Mouse (Mus musculus): ENCODE measurements around the gene Vps37c.
A peak's percentile ranks its signal among the peaks of the same experiment; 100 is the strongest.

Gene Vps37c

DNA sequence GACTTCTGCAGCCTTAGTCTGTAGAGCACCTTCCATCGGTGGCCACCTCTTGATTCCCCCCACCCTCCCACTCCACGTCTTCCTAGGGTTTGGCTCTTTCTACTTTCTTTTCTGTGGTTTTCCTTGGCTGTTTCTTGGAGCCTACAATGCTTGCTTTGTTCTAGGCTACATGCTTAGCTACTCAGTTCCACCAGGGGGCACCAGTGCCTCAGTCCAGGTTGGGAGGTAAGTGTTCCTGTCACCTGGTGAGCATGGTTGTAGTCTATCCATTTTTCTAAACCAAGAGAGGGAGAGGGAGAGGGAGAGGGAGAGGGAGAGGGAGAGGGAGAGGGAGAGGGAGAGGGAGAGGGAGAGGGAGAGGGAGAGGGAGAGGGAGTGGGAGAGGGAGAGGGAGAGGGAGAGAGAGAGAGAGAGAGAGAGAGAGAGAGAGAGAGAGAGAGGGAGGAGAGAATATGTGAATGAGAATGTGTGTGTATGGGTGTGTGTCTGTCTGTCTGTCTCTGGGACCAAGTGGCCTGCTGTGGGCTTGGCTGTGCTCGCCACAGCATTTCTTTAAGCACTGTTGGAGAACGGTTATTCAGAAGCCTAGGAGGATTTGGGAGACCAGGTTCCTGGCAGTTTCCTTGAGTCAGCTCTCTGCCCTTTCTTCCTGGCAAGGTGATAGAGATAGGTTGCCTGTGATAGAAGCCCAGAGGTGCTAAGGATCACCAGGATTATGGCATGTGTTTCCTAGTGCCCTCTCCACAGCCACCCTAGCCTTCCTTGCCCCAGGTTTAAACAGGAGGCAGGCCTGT lies 26.3 kb downstream of the Vps37c start:
- peak; percentile 95 to 96 for DNase-seq

DNA sequence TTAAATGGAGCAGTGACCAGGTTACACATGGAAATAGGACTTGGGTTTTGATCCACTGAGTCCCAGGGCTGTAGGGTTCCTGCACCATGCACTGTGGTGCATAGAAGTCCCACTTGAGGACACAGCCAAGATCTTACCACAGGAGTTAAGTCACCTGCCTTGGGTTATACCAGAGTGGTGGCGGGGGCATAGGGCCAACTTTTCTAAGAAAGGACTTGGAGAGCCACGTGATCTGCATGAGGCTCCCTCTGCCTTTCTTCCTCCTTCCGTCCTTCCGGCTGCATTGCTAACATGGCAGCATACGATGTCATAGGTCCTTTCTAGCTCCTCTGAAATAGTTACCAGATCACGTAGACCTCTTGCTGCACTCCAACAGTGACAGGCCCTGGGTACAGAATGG lies 26.9 kb downstream of the Vps37c start:
- peak in 1 of 2 experiments; percentile 56 for DNase-seq

DNA sequence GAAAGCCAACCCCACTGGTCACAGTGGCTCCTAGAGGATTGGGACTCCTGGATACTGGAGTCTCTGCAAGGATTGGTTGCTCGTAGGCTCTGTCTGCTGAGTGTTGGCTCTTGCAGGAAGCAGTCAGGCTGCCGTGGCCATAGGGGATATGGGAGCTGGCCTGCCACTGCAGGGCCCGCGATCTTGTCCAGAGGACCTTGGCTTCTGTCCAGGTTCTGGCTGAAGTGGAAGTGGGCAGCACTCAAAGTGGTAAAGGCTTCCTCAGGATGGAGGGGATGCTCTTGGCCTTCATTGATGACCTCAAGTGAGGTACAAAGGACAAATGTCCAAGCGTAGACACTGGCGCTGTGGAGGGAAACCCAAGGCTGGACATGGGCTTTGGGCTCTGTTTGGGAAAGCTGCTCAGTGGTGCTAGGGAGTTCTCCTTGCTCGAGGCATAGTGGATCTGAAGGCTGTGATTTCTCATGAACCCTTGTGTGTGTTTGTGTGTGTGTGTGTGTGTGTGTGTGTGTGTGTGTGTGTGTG lies 29.8 kb downstream of the Vps37c start:
- DNase-seq, result peak; percentile 70 to 72

- peak; percentile 80 to 85 for DNase-seq
Observed at GRCm38 (mm10) chr19:10719751-10720150, 31.2 kb downstream of the Vps37c start.

DNA sequence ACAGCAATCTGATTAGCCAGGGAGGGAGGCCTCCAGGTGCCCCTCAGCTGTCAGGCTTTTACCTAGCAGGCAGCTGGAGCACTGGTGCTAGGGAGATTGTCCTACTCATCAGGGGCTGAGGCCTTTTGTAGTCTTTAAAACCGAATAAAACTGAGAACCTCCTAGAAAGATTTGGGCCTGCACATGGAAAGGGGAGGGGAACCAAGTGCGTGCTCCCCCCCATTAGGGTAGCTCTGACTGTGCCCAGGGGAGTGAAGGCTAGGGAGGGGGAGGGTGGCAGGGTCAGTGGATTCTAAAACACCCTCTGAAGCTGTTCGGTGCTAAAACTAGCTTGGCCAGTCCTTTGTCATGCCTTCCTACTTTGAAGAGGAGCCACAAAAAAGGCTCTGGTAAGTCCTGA lies 32.0 kb downstream of the Vps37c start:
- DNase-seq, result no peak

- no peak for DNase-seq
Observed at GRCm38 (mm10) chr19:10721064-10721463, 32.5 kb downstream of the Vps37c start.

GRCm38 (mm10) chr19:10723084-10723483 lies 34.5 kb downstream of the Vps37c start:
- peak; percentile 56 to 68 for DNase-seq

- no peak for DNase-seq
Observed at GRCm38 (mm10) chr19:10723649-10724048, 35.1 kb downstream of the Vps37c start.

DNA sequence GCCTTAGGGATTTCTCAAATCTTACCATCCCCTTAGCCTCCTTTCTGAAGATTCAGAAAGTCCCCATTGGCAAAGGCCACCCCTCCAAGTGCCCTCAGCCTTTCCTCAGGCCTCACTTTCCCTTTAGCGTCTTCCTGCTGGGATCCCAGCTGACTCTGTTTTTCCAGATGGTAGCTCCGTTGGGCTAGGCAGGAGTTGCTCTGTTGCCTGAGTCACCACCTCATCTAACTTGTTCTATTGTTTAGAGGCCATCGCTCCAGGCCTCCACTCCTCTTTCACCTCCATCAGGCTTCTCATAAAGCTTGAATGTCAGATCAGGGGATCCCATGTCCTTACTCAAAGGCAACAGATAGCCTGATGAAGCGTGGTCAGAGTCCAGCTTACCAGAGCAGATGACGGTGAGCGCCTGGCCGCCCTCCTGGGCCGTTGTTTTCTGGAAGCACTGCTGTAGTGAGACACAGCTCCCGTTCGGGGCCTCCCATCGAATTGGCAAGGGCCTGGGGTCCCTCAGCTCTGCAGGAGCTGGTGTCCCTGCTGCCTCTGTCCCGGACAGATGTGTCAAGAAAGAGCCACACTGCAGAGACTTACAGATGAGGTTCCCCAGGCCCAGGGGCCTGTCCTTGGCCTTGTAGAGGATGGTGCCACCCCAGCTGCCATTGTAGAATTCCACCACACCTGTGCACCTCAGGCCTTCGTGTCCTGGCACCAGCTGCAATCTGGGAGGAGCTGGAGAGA lies 36.3 kb downstream of the Vps37c start:
- peak in 1 of 2 experiments; percentile 51 for DNase-seq

DNA sequence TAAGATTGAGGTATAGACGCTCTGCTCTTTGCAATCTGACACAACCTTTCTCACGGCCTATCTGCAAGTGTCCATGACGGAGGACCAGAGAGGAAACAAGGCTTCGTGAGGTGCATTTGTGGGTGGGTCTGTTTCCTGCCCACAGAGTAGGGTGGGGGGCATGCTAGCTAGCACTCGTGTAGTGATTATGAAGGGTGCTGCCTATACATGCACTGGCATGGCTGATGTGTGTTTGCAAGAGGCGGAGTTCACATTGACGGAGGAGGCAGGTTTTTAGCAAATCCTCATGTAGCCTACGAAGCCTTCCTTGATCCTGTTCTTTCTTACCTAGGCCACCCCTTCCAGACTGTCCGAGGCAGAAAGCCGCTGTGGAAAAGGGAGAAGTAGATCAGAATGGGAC lies 41.4 kb downstream of the Vps37c start:
- no peak for DNase-seq

- DNase-seq, result no peak
Observed at GRCm38 (mm10) chr19:10730469-10730868, 41.9 kb downstream of the Vps37c start.

GRCm38 (mm10) chr19:10731975-10732374 lies 43.4 kb downstream of the Vps37c start:
- DNase-seq, result no peak

- no peak for DNase-seq
Observed at GRCm38 (mm10) chr19:10732741-10733140, 44.2 kb downstream of the Vps37c start.

- no peak for DNase-seq
Observed at GRCm38 (mm10) chr19:10733501-10734127, 45.1 kb downstream of the Vps37c start.

DNA sequence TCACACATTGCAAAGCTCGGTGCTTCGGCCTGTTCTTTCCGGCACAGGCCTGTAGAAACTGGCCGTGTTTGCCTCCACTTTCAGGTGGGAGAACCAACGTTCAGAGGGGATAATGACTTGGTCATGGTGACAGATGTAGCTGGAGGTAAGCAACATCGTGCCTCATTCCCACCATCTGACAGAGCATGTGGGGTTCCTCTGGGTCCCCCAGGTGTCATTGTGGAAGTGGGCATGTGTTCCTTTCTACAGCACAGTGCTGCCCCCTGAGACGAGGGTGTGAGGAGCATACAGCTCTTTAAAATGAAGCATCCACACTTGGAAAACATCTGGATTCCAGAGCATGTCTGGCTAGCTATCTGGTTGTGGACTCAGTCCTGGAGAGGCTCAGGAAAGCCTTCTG lies 46.0 kb downstream of the Vps37c start:
- DNase-seq, result no peak

GRCm38 (mm10) chr19:10735061-10735460 lies 46.5 kb downstream of the Vps37c start:
- DNase-seq, result no peak

DNA sequence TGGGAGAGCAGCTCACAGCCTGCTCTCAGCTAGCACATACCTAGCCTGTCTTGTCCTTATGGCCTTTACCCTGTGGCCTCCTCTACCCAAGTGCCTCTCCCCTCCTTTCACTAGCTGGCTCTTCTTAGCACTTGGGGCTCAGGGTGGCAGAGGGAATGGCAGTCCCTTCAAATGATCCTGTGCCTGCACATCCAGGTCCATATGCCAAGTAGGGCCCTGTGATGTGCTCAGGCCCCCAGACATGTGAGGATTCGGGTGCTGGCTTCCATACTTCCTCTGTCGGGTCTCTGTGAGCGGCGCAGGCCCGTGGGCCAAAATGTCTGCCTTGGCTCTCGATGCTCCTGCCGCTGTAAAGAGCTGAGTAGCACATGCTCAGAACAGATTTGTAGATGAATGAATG lies 47.3 kb downstream of the Vps37c start:
- no peak for DNase-seq

DNA sequence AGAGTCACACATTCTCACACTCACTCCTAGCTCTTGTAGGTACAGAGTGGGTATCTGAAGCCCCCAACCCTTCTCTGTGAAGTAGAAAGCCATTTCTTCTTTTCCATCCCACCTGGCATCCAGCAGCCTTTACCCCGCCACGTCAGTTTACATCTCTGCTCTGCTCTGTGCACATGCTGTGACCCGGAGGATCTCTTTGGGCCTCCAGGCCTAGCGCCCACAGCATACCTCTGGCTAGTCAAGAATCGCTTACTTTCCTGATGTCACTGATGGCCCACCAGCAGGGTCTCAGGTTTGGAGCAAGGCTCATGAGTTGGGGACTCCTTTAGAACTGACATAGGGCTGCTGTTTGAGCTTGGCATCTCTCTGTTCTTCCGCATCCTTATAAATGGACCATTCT lies 49.5 kb downstream of the Vps37c start:
- no peak for DNase-seq

DNA sequence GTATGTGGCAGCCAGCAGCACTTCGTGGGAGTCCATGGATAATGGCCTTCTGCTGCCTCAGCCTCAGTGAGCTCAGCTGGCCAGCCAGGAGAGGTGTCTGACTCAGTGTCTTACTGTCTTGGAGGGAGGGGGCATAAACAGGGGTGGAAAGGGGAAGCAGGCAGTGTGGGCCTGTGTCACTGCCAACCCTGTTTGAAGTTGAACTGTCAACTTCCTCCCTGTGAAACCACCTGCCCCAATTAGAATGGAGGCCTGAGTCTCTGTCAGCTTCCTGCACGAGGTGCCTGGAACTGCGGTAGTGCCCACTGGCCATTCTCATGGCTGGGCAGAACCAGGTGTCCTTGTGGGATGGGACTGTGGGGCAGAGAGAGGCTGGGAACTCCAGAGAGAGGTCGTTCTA lies 50.3 kb downstream of the Vps37c start, which contains the start of gene Cd5:
TSS of gene Cd5 (minus strand) at position 192 of the 400 bp plus-strand sequence.
- no peak for DNase-seq

DNA sequence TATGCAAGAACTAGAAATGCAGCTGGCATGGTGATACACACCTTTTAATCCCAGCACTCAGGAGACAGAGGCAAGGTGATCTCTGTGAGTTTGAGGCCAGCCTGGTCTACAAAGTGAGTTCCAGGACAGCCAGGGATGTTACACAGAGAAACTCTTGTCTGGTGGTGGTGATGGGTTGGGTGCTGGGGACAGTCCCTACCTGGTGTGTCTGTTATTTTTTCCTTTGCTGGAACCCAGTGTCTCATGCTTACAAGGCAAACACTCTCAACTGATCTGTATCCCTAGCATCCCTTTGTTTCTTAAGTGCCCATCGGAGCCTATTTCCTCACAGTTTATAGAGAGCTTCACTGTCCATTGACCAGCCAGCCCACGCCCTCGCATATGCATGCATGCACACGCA lies 51.4 kb downstream of the Vps37c start:
- no peak for DNase-seq

GRCm38 (mm10) chr19:10740641-10741440 lies 52.3 kb downstream of the Vps37c start:
- DNase-seq, result no peak

DNA sequence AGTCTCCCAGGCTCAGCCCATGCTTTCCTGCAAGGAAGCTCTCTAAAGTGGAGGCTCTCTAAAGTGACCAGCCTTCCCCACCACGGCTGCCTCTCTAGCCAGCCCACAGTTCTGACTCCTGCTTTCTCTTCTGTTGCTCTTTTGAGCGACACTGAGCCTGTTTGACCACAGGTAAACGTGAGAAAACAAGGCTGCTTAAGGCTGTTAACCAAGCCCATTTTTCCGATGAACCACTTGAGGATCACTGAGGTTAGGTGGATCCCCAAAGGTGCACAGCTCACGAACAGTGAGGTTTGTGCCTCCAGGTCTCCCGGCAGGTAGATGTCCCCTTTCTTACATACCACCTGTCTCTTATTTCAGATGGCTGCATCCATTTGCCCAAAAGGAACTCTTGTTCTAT lies 53.6 kb downstream of the Vps37c start:
- DNase-seq, result no peak

DNA sequence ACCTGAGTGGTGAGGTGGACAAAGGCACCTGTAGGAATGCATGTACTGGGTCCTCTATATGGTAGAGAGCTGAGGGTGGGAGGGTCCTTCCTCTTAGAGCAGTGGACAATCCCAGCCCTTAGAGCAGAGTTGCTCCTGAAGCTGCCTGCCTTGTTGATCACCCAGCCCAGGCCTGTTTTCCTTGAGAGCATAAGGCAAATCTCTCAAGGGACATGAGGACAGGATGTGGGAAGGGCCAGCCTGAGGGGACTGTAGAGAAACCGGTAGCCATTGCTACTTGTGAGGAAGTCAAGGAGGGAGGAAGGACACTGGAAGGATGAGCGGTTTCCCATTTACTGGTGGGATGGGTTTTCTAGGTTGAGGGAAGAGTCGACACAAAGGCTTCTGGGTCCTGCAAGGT lies 54.0 kb downstream of the Vps37c start:
- DNase-seq, result no peak
